Comparison of ENCODE assay signal across 8 mouse cellular contexts in genomic region chr5:23674829-23675498, GRCm38 (mm10). TPM values are rescaled to one million over a fixed set of nuclear protein-coding genes. Genes with fewer than 3 reads are reported as not detected.
DNase-seq lines count a peak whose midpoint lies in the region; ATAC-seq lines count a peak whose summit lies in the region.

No protein-coding gene starts in this region.

- peak overlapping the region; percentile 70 for H3K4me2 ChIP-seq in hindbrain, embryonic 16.5 days (ENCODE audit: low read length)

- intact Hi-C loops in left cerebral cortex, postnatal 10 days (cut with DNase I): no loop called here

- H3K4me1 ChIP-seq in hindbrain, embryonic 16.5 days (ENCODE audit: control insufficient read depth, insufficient read depth, low read depth, low read length): peaks cover 7% of the 10 kb centered on the region

- peak overlapping the region; percentile 82 for H3K9ac ChIP-seq in hindbrain, embryonic 16.5 days (ENCODE audit: low read depth, low read length)

- H3K36me3 ChIP-seq in hindbrain, embryonic 16.5 days (ENCODE audit: control insufficient read depth, insufficient read depth, low read length): no peaks in the 10 kb centered on the region

- DNase-seq in R1 (ENCODE audit: low read depth, low spot score): peak; percentile 73
- DNase-seq in cerebellum, postnatal 25 days: peak; percentile 72 to 74
- peak; percentile 75 for DNase-seq in gastrocnemius, adult 18-20 months (ENCODE audit: low spot score)
- peak; percentile 47 to 69 for DNase-seq in left cerebral cortex, postnatal 10 days (ENCODE audit: extremely low spot score in 1 of 2, low spot score in 2 of 2)
- peak; percentile 65 for DNase-seq in right cerebral cortex, postnatal 14 days
- DNase-seq in urinary bladder, postnatal 36 days (ENCODE audit: low spot score in 2 of 2): peak; percentile 36 to 69

- peak overlapping the region; percentile 91 for H3K27ac ChIP-seq in hindbrain, embryonic 16.5 days (ENCODE audit: low read depth, low read length)

- H3K9me3 ChIP-seq in hindbrain, embryonic 16.5 days (ENCODE audit: control insufficient read depth, low read length): no peaks in the 10 kb centered on the region

- peak; percentile 69 for ATAC-seq in hindbrain, embryonic 16.5 days
- ATAC-seq in megakaryocyte progenitor cell, adult 5-6 weeks (replicated peaks; ENCODE audit: poor library complexity): peak; percentile 55

- peak overlapping the region; percentile 93 for H3K4me3 ChIP-seq in hindbrain, embryonic 16.5 days (ENCODE audit: low read length)

- H3K27me3 ChIP-seq in hindbrain, embryonic 16.5 days (replicated peaks; ENCODE audit: control insufficient read depth, insufficient read depth, low read length): no peaks in the 10 kb centered on the region

- WGBS in hindbrain, embryonic 16.5 days: under 1% methylated on average over 59 of the region's 61 CpGs

RNA-seq across cellular contexts. Expression of gene Srpk2, which starts 9.5 kb away (rescaled TPM):
- total RNA-seq in gastrocnemius, adult 18-20 months (2021): 10 to 100 TPM; 23.8 to 27.4 TPM
- polyA plus RNA-seq in hindbrain, embryonic 16.5 days (2015; fragmentation: Nextera tagmentation; extraction: Ambion mirVana): 103 and 108 TPM in 2 replicates
- 100 to 1,000 TPM; 175 to 176 TPM for total RNA-seq in left cerebral cortex, postnatal 10 days (2021)
- total RNA-seq in megakaryocyte progenitor cell, adult 5-6 weeks (2015): 41.4 and 46.6 TPM in 2 replicates
- total RNA-seq in megakaryocyte progenitor cell, adult 5-6 weeks (2017): 51.7 and 55.9 TPM in 2 replicates

Comparison
In these comparisons a context has a peak if more than half of its experiments do, and no peak if none do; other contexts are left out.
1. Peak in every context shown above with its lines: DNase-seq, ATAC-seq, H3K4me3 ChIP-seq and H3K27ac ChIP-seq.